Mouse (Mus musculus) erythroblast, embryonic 14.5 days (primary cell): Measurements from ENCODE around the gene Slc46a3.

Experiments
- GATA1 ChIP-seq: IDR thresholded peaks from 2 replicates; pipeline ENCODE4 v1.6.1; 2012; ENCODE audit warnings: low read length, inconsistent platforms, mixed read lengths
- TAL1 ChIP-seq: IDR thresholded peaks from 3 replicates; pipeline ENCODE4 v1.6.1; 2012; ENCODE audit warnings: low read length, inconsistent platforms, mixed read lengths

GRCm38 (mm10) chr5:147870296-147870695, 24.3 kb downstream of the Slc46a3 start:
- no peak for TF ChIP-seq TAL1
- no peak for TF ChIP-seq GATA1
